Mouse (Mus musculus): ENCODE results near the gene Tmem108.

The Tmem108 gene

GRCm38 (mm10) chr9:103721081-103721480 is 40.6 kb downstream of the Tmem108 start:
- DNase-seq (ENCODE audit: low spot score in 2 of 2), result no peak

DNA sequence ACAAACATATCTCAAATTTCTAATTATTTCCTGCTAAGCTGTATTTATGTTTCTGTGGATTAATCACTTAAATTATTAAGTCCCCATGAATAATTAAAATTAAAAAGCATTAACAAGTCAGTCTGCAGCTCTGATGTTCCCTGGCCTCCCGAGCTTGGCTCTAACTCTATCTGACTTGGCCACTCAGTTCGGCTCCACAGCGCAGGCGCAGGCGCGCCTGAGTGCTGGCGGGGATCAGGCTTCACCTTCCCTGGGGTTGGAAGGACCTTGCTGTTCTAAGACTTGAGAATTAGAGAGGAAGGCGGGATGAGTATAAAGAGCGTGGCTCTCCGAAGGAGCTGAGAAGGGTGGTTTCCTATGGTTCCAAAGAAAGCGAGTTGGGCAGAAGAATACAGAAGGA is 41.6 kb downstream of the Tmem108 start:
- no peak for DNase-seq (ENCODE audit: low spot score in 2 of 2)

DNA sequence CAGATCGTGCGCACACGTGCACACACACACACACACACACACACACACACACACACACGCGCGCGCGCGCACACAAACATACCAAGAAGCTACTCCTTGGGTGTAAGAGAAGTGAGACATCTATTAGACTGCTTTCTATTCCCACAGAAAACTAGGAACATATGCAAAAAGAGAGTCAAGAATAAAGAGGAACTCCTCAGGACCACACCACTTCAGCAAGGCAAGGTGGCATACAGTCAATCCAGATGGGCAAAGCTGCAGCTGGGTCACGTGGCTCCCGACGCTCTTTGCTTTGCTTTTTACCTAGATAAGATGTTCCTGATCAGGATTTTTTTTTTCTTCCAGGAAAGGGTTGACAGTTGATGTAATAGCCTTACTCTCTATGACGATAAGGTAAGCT is 45.6 kb downstream of the Tmem108 start:
- no peak for DNase-seq (ENCODE audit: low spot score in 2 of 2)

DNA sequence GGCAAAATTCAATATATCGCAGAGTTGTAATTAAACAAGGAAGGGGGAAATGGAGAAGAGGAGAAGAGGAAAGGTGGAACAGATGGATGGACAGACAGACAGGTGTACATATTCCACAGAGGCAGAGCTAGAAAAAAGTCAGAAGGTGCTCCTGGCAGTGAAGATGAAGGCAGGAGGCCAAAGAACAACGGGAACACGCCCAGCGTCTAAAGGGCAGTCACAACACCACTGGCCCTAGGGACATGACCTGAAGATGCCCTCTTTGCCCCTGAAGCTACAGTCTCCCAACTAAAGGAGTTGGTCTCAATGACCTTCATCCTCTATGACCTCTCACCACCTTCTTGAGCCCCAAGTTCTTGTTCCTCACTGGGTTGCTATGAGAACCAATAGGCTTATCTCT is 46.3 kb downstream of the Tmem108 start:
- DNase-seq (ENCODE audit: low spot score in 2 of 2), result no peak

- DNase-seq (ENCODE audit: low spot score in 2 of 2), result no peak
Measured at GRCm38 (mm10) chr9:103713230-103713629, 48.4 kb downstream of the Tmem108 start.

- no peak for DNase-seq (ENCODE audit: low spot score in 2 of 2)
Measured at GRCm38 (mm10) chr9:103712711-103713110, 48.9 kb downstream of the Tmem108 start.

- DNase-seq (ENCODE audit: low spot score in 2 of 2), result no peak
Measured at GRCm38 (mm10) chr9:103709694-103710093, 51.9 kb downstream of the Tmem108 start.

- DNase-seq (ENCODE audit: low spot score in 2 of 2), result no peak
Measured at GRCm38 (mm10) chr9:103708514-103709173, 53.0 kb downstream of the Tmem108 start.

DNA sequence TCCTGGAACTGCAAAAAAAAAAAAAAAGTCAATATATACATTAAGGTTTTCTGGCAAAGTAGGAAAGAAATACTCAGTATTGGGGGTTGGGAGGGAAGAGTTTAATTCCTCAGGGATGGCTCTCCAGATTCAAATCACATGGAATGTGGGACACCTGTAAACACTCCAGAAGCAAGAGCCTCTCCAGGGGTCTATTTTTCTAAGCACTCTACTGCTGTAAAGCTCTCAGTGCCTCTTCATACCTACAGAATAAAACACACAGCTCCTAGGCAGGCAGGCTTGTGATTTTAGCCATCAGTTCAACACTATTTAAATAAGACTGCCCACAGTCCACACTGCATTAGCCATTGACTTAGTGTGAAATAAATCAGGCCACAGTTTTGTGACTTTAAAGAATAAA is 53.8 kb downstream of the Tmem108 start:
- no peak for DNase-seq (ENCODE audit: low spot score in 2 of 2)

DNA sequence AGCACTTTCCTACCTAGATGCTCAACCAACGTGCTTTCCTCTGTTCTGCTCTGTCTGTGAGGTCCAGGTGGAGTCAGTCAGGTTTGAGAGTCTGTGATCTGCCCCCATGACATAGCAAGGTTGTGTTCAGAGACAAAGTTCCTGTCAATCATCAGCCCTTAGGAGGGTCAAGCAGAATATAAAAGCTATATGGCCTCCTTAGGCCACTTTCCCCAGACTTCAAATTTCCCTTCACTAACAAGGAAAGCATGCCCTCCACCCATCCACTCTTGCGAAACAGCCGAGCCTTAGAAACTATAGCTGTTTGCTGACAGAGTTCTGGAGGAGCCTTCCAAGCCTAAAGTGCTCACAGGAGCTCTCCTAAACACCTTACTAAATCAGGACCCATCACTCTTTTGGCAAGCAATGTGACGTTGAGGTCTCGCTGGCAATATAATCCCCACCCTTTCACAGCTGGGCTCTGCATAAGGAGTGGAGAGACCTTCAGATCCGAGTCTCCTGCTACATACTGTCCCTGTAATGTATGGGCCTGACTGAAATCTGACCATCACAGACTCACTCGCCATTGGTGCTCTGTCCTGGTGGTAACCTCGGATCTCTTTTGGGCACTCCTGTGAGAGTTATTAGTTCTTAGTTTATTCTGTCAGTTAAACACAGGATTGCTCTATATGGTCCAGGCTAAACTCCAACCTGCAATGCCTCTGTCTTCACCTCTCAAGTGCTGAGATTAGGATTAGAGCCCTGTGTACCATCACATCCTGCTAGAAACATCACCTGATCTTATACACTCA is 54.4 kb downstream of the Tmem108 start:
- no peak for DNase-seq (ENCODE audit: low spot score in 2 of 2)

GRCm38 (mm10) chr9:103705717-103706116 is 55.9 kb downstream of the Tmem108 start:
- no peak for DNase-seq (ENCODE audit: low spot score in 2 of 2)

DNA sequence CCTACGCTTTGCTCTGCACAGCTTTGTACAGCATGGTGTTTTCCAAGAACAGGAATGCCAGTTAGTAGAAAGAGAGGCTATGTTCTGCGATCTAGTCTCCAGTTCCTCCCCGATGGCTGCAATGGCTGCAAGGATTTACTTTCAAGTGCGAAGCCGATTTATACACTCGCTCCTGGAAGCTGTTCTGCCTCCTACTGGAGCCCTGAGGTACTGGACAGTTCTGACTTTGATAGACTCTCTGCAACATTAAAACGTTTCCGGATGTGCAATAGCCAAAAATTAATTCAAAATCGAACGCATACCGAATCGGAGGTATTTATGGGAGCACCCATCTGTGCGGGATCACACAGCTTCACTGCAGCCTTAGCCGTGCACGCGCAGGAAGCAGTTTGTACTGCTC is 58.6 kb downstream of the Tmem108 start:
- DNase-seq (ENCODE audit: low spot score in 2 of 2), result no peak

DNA sequence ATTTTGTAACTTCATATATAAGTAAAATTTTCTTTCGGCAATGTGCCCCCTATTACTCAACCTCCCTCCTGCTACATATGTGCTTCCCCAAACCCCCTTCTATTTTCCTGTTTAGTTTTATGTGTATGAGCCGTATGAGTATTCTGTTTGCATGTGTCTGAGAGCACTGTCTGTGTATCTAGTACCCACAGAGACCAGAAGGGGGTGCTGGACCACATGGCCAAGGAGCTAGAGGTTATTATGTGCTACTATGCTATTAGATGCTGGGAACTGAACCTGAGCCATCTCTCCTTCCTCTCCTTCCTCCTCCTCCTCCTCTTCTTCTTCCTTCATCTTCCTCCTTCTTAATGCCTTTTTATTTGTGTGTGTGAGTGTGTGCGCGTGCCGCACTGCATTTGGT is 59.2 kb downstream of the Tmem108 start:
- DNase-seq (ENCODE audit: low spot score in 2 of 2), result no peak

GRCm38 (mm10) chr9:103701448-103701847 is 60.2 kb downstream of the Tmem108 start:
- no peak for DNase-seq (ENCODE audit: low spot score in 2 of 2)

- DNase-seq (ENCODE audit: low spot score in 2 of 2), result no peak
Measured at GRCm38 (mm10) chr9:103700240-103700639, 61.4 kb downstream of the Tmem108 start.

GRCm38 (mm10) chr9:103696967-103697366 is 64.7 kb downstream of the Tmem108 start:
- no peak for DNase-seq (ENCODE audit: low spot score in 2 of 2)

DNA sequence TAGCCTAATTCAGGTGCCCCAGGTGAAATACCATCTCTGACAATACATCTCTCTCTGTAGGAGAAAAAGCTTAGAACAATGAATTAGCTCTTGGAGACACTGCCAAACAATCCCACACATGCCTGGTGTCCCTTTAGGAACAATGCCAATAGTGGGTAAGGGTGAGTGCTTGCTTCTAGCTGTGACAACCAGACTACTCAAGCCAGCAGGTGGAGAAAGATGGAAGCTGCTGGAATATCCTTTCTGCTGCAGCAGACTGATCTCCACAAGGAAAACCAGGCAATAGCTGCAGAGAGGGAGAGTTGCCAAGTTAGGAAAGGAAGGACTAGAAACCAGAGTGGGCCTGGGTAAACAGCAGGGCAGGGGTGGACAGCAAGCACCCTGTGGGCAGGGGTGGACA is 67.8 kb downstream of the Tmem108 start:
- no peak for DNase-seq (ENCODE audit: low spot score in 2 of 2)

- no peak for DNase-seq (ENCODE audit: low spot score in 2 of 2)
Measured at GRCm38 (mm10) chr9:103692699-103693098, 68.9 kb downstream of the Tmem108 start.

DNA sequence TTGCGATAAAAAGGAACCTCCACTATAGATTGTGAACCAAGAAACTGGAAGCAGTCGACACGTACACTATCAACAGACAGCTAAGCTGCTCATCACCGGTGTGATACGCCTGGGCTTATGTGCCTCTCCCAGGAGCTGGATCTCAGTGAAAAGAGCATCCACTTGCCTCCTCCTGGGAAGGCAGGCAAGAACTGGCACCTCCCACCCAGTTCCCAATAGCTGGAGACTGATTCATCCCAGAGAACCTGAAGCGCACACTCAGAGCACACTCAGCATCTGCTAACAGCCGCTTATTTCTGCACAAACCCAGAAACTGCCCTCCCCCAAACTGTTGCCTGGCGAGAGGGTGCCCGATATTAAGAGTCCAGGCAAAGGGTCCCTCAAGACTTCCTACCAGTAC is 69.8 kb downstream of the Tmem108 start:
- no peak for DNase-seq (ENCODE audit: low spot score in 2 of 2)

- no peak for DNase-seq (ENCODE audit: low spot score in 2 of 2)
Measured at GRCm38 (mm10) chr9:103690446-103690845, 71.2 kb downstream of the Tmem108 start.

GRCm38 (mm10) chr9:103689697-103690096 is 71.9 kb downstream of the Tmem108 start:
- DNase-seq (ENCODE audit: low spot score in 2 of 2), result no peak

DNA sequence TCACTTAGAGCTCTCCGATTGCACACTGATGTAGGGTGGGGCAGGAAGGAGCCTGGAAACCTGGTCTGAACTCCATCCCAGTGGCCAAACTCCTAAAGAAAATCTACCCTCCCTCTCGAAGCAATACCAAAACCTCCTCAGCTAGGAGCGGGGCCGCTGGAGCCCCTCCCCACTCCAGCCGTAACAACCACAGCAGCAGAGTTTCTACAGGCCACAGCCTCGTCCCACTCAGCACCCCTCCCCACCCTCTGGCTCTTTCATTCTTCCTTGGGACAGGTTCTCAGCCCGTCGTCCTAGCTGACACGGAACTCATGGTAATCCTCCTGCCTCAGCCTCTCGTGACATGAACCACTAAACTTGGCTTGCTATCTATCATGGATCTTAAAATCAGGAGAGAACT is 72.6 kb downstream of the Tmem108 start:
- no peak for DNase-seq (ENCODE audit: low spot score in 2 of 2)

GRCm38 (mm10) chr9:103687130-103687529 is 74.5 kb downstream of the Tmem108 start:
- no peak for DNase-seq (ENCODE audit: low spot score in 2 of 2)

All from urinary bladder, postnatal 4 days (tissue).